8 mouse cellular contexts compared by ENCODE assay signal in the genomic region with DNA sequence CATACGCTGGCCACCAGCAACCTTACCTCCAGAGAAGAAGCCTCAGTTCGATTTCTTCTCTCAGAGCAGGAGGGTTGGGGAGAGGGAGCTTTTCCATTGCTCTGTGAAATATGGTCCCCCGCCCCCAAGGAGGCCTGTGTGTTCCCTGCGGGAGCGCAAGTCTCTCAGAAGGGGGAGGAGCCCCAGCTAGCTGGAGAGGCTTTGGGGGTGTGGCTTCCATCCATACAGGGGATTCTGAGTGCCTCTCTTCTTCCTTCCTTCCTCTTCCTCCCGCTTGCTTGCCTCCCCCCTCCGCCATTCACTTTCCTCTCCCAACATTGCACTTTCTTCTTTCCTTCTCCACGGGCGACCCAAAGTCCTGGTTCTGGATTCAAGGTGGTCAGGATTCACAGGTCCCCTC.
A peak's percentile ranks its signal among the peaks of the same experiment; 100 is the strongest.
DNase-seq lines count a peak whose midpoint lies in the region; ATAC-seq and TF ChIP-seq lines count a peak whose summit lies in the region.

No protein-coding gene starts in this region.

- 24% methylated on average over 9 of the region's 9 CpGs for WGBS in intestine, embryonic 15.5 days
- 33% methylated on average over 9 of the region's 9 CpGs for WGBS in midbrain, postnatal 0 days

- no peak for TF ChIP-seq CTCF in midbrain, postnatal 0 days (IDR thresholded peaks at IDR 0.05)

- peaks cover 10% of the 10 kb centered on the region; the same call in 1 of the 2 replicates for H3K36me3 ChIP-seq in intestine, embryonic 15.5 days
- H3K36me3 ChIP-seq in midbrain, postnatal 0 days (ENCODE audit: insufficient read depth, low read length), result 0 out of 2 replicates have a peak, but pooled peaks cover 3% of the 10 kb centered on the region

- peak; percentile 13 for DNase-seq in adrenal gland, postnatal 10 days
- DNase-seq in adrenal gland, adult 2 months, result no peak
- peak; percentile 45 for DNase-seq in testis, postnatal 10 days (ENCODE audit: low spot score)
- DNase-seq in testis, postnatal 14 days (ENCODE audit: low spot score), result no peak
- peak; percentile 26 for DNase-seq in midbrain, postnatal 0 days (ENCODE audit: low spot score)
- no peak for DNase-seq in spleen, postnatal 14 days (ENCODE audit: low spot score in 2 of 2)
- no peak for DNase-seq in left cerebral cortex, adult 9 months (ENCODE audit: low spot score in 2 of 2)

- no peaks in the 10 kb centered on the region for H3K9me3 ChIP-seq in intestine, embryonic 15.5 days
- H3K9me3 ChIP-seq in midbrain, postnatal 0 days (ENCODE audit: low read length), result no peaks in the 10 kb centered on the region

- no peak overlapping the region for H3K27ac ChIP-seq in intestine, embryonic 15.5 days
- no peak overlapping the region for H3K27ac ChIP-seq in midbrain, postnatal 0 days (ENCODE audit: low read depth, low read length)

- 0 out of 2 replicates have a peak, but pooled peaks have one; percentile 47 for ATAC-seq in intestine, embryonic 15.5 days
- no peak for ATAC-seq in midbrain, postnatal 0 days (ENCODE audit: low FRiP score)

- H3K9ac ChIP-seq in intestine, embryonic 15.5 days, result no peak overlapping the region
- H3K9ac ChIP-seq in midbrain, postnatal 0 days (replicated peaks; ENCODE audit: low read length, poor library complexity, severe bottlenecking), result no peak overlapping the region

- no peaks in the 10 kb centered on the region for H3K27me3 ChIP-seq in intestine, embryonic 15.5 days (replicated peaks)
- no peaks in the 10 kb centered on the region for H3K27me3 ChIP-seq in midbrain, postnatal 0 days (ENCODE audit: insufficient read depth, low read length)

- H3K4me2 ChIP-seq in intestine, embryonic 15.5 days (replicated peaks), result no peak overlapping the region; the same call in 1 of the 2 replicates
- no peak overlapping the region for H3K4me2 ChIP-seq in midbrain, postnatal 0 days (ENCODE audit: low read depth, low read length, poor library complexity, severe bottlenecking)

- peaks cover 12% of the 10 kb centered on the region; the same call in 1 of the 2 replicates for H3K4me1 ChIP-seq in intestine, embryonic 15.5 days (replicated peaks)
- no peaks in the 10 kb centered on the region; the same call in 1 of the 2 replicates for H3K4me1 ChIP-seq in midbrain, postnatal 0 days (ENCODE audit: insufficient read depth, low read length)

- H3K4me3 ChIP-seq in intestine, embryonic 15.5 days (replicated peaks), result no peak overlapping the region
- no peak overlapping the region for H3K4me3 ChIP-seq in midbrain, postnatal 0 days (ENCODE audit: low read depth, low read length)

Comparison
In these comparisons a context has a peak if more than half of its experiments do, and no peak if none do; other contexts are left out.
1. DNase-seq: peak in adrenal gland, postnatal 10 days (single experiment), testis, postnatal 10 days (single experiment) and midbrain, postnatal 0 days (single experiment); none in adrenal gland, adult 2 months (single experiment), testis, postnatal 14 days (single experiment), spleen, postnatal 14 days (0 of 2) and left cerebral cortex, adult 9 months (0 of 2).